Mouse (Mus musculus): ENCODE measurements around the gene Vwce. TPM values are rescaled to one million over a fixed set of nuclear protein-coding genes. Genes with fewer than 3 reads are reported as not detected.

The Vwce gene
- polyA plus RNA-seq, 1 experiment = 0.46 TPM

- no peak overlapping the region for H3K4me3 ChIP-seq (replicated peaks)
- H3K9me3 ChIP-seq = no peaks in the 10 kb centered on the region
- TF ChIP-seq FLI1 (IDR thresholded peaks at IDR 0.05; ENCODE audit: low read length) (no peak), GATA1 (IDR thresholded peaks at IDR 0.05; ENCODE audit: borderline replicate concordance, low read length) (no peak)
- peaks cover 89% of the 10 kb centered on the region for H3K36me3 ChIP-seq (replicated peaks; ENCODE audit: low read length)
- no peaks in the 10 kb centered on the region for H3K27me3 ChIP-seq (replicated peaks)
- peaks cover 46% of the 10 kb centered on the region for H3K4me1 ChIP-seq
Measured at GRCm38 (mm10) chr19:10710751-10711150, 76.7 kb downstream of the Vwce start.

GRCm38 (mm10) chr19:10712194-10712593, 78.2 kb downstream of the Vwce start:
- peaks cover 32% of the 10 kb centered on the region for H3K4me1 ChIP-seq
- H3K36me3 ChIP-seq (replicated peaks; ENCODE audit: low read length) = peaks cover 75% of the 10 kb centered on the region
- no peaks in the 10 kb centered on the region for H3K9me3 ChIP-seq
- H3K27me3 ChIP-seq (replicated peaks) = no peaks in the 10 kb centered on the region
- peak overlapping the region; percentile 9 for H3K4me3 ChIP-seq (replicated peaks)
- no peak for TF ChIP-seq GATA1 (IDR thresholded peaks at IDR 0.05; ENCODE audit: borderline replicate concordance, low read length)
- no peak for TF ChIP-seq FLI1 (IDR thresholded peaks at IDR 0.05; ENCODE audit: low read length)

GRCm38 (mm10) chr19:10712646-10713045, 78.6 kb downstream of the Vwce start:
- no peaks in the 10 kb centered on the region for H3K27me3 ChIP-seq (replicated peaks)
- peaks cover 27% of the 10 kb centered on the region for H3K4me1 ChIP-seq
- H3K9me3 ChIP-seq = no peaks in the 10 kb centered on the region
- TF ChIP-seq FLI1 (IDR thresholded peaks at IDR 0.05; ENCODE audit: low read length) (no peak), GATA1 (IDR thresholded peaks at IDR 0.05; ENCODE audit: borderline replicate concordance, low read length) (no peak)
- no peak overlapping the region for H3K4me3 ChIP-seq (replicated peaks)
- peaks cover 71% of the 10 kb centered on the region for H3K36me3 ChIP-seq (replicated peaks; ENCODE audit: low read length)

GRCm38 (mm10) chr19:10713551-10713950, 79.5 kb downstream of the Vwce start:
- Histone ChIP-seq H3K4me3 (replicated peaks) (no peak overlapping the region), H3K27me3 (replicated peaks) (peaks cover 4% of the 10 kb centered on the region), H3K9me3 (no peaks in the 10 kb centered on the region), H3K36me3 (replicated peaks; ENCODE audit: low read length) (peaks cover 62% of the 10 kb centered on the region), H3K4me1 (peaks cover 22% of the 10 kb centered on the region)
- TF ChIP-seq FLI1 (IDR thresholded peaks at IDR 0.05; ENCODE audit: low read length) (no peak), GATA1 (IDR thresholded peaks at IDR 0.05; ENCODE audit: borderline replicate concordance, low read length) (no peak)

- TF ChIP-seq FLI1 (IDR thresholded peaks at IDR 0.05; ENCODE audit: low read length) = no peak
- TF ChIP-seq GATA1 (IDR thresholded peaks at IDR 0.05; ENCODE audit: borderline replicate concordance, low read length) = no peak
- peaks cover 4% of the 10 kb centered on the region for H3K27me3 ChIP-seq (replicated peaks)
- no peak overlapping the region for H3K4me3 ChIP-seq (replicated peaks)
- peaks cover 55% of the 10 kb centered on the region for H3K36me3 ChIP-seq (replicated peaks; ENCODE audit: low read length)
- no peaks in the 10 kb centered on the region for H3K9me3 ChIP-seq
- H3K4me1 ChIP-seq = peaks cover 16% of the 10 kb centered on the region
Measured at GRCm38 (mm10) chr19:10714168-10714567, 80.2 kb downstream of the Vwce start.

- H3K4me1 ChIP-seq = peaks cover 10% of the 10 kb centered on the region
- H3K36me3 ChIP-seq (replicated peaks; ENCODE audit: low read length) = peaks cover 48% of the 10 kb centered on the region
- TF ChIP-seq FLI1 (IDR thresholded peaks at IDR 0.05; ENCODE audit: low read length) = no peak
- no peak for TF ChIP-seq GATA1 (IDR thresholded peaks at IDR 0.05; ENCODE audit: borderline replicate concordance, low read length)
- H3K9me3 ChIP-seq = no peaks in the 10 kb centered on the region
- H3K4me3 ChIP-seq (replicated peaks) = no peak overlapping the region
- peaks cover 4% of the 10 kb centered on the region for H3K27me3 ChIP-seq (replicated peaks)
Measured at GRCm38 (mm10) chr19:10714682-10715475, 80.9 kb downstream of the Vwce start.

- Histone ChIP-seq H3K36me3 (replicated peaks; ENCODE audit: low read length) (peaks cover 42% of the 10 kb centered on the region), H3K4me1 (peaks cover 11% of the 10 kb centered on the region), H3K27me3 (replicated peaks) (peaks cover 4% of the 10 kb centered on the region), H3K4me3 (replicated peaks) (no peak overlapping the region), H3K9me3 (no peaks in the 10 kb centered on the region)
- TF ChIP-seq GATA1 (IDR thresholded peaks at IDR 0.05; ENCODE audit: borderline replicate concordance, low read length) (no peak), FLI1 (IDR thresholded peaks at IDR 0.05; ENCODE audit: low read length) (no peak)
Measured at GRCm38 (mm10) chr19:10715476-10715875, 81.5 kb downstream of the Vwce start.

Other genes starting within 250 kb of the Vwce start
- not detected in 2 replicates for gene Syt7, start 245.1 kb upstream of the Vwce start, polyA plus RNA-seq (2012; ENCODE audit: insufficient read depth, low replicate concordance)
- gene Lrrc10b, start 176.7 kb upstream of the Vwce start, polyA plus RNA-seq (2012; ENCODE audit: insufficient read depth, low replicate concordance) = 0.12 TPM in 1 of 2 replicates, not detected in the other
- 2.2 and 23.1 TPM in 2 replicates for gene Ppp1r32, start 151.3 kb upstream of the Vwce start, polyA plus RNA-seq (2012; ENCODE audit: insufficient read depth, low replicate concordance)
- 6.9 and 11.1 TPM in 2 replicates for gene Cpsf7, start 108.9 kb upstream of the Vwce start, polyA plus RNA-seq (2012; ENCODE audit: insufficient read depth, low replicate concordance)
- 1.5 and 8.7 TPM in 2 replicates for gene Sdhaf2, start 108.1 kb upstream of the Vwce start, polyA plus RNA-seq (2012; ENCODE audit: insufficient read depth, low replicate concordance)
- gene Tmem216, start 78.0 kb upstream of the Vwce start, polyA plus RNA-seq (2012; ENCODE audit: insufficient read depth, low replicate concordance) = 0.85 and 2.7 TPM in 2 replicates
- gene Cyb561a3, start 57.0 kb upstream of the Vwce start, polyA plus RNA-seq (2012; ENCODE audit: insufficient read depth, low replicate concordance) = 19.0 and 19.6 TPM in 2 replicates
- 2.5 and 5.2 TPM in 2 replicates for gene Tmem138, start 56.9 kb upstream of the Vwce start, polyA plus RNA-seq (2012; ENCODE audit: insufficient read depth, low replicate concordance)
- gene Ddb1, start 28.9 kb upstream of the Vwce start, polyA plus RNA-seq (2012; ENCODE audit: insufficient read depth, low replicate concordance) = 9.8 and 16.8 TPM in 2 replicates
- gene Tkfc, start 28.6 kb upstream of the Vwce start, polyA plus RNA-seq (2012; ENCODE audit: insufficient read depth, low replicate concordance) = 3.5 and 7.3 TPM in 2 replicates
- gene Pga5, start 43.9 kb downstream of the Vwce start, polyA plus RNA-seq (2012; ENCODE audit: insufficient read depth, low replicate concordance) = not detected in 2 replicates
- gene Vps37c, start 54.5 kb downstream of the Vwce start, polyA plus RNA-seq (2012; ENCODE audit: insufficient read depth, low replicate concordance) = 60.2 and 90.5 TPM in 2 replicates
- gene Cd5, start 104.8 kb downstream of the Vwce start, polyA plus RNA-seq (2012; ENCODE audit: insufficient read depth, low replicate concordance) = not detected in 2 replicates
- gene Cd6, start 195.8 kb downstream of the Vwce start, polyA plus RNA-seq (2012; ENCODE audit: insufficient read depth, low replicate concordance) = not detected in 2 replicates
- 13.1 and 29.4 TPM in 2 replicates for gene Slc15a3, start 205.5 kb downstream of the Vwce start, polyA plus RNA-seq (2012; ENCODE audit: insufficient read depth, low replicate concordance)
- gene Tmem132a, start 235.7 kb downstream of the Vwce start, polyA plus RNA-seq (2012; ENCODE audit: insufficient read depth, low replicate concordance) = 1.0 and 2.9 TPM in 2 replicates
- 6.7 and 17.2 TPM in 2 replicates for gene Tmem109, start 247.8 kb downstream of the Vwce start, polyA plus RNA-seq (2012; ENCODE audit: insufficient read depth, low replicate concordance)